Mouse (Mus musculus): ENCODE data around the gene Ube2g2.

Gene Ube2g2

GRCm38 (mm10) chr10:77622055-77622988, at the start of gene Ube2g2:
Gene Ube2g2, plus strand, starts transcription at chr10:77622275.
- Histone ChIP-seq H3K27me3 (ENCODE audit: control insufficient read depth, insufficient read depth, low read length, poor library complexity, severe bottlenecking) (no peaks in the 10 kb centered on the region), H3K36me3 (ENCODE audit: control insufficient read depth, insufficient read depth, low read length, poor library complexity, severe bottlenecking) (peaks cover 3% of the 10 kb centered on the region; the same call in 1 of the 2 replicates)
- peak; percentile 97 for DNase-seq (ENCODE audit: low read depth, low spot score)

DNA sequence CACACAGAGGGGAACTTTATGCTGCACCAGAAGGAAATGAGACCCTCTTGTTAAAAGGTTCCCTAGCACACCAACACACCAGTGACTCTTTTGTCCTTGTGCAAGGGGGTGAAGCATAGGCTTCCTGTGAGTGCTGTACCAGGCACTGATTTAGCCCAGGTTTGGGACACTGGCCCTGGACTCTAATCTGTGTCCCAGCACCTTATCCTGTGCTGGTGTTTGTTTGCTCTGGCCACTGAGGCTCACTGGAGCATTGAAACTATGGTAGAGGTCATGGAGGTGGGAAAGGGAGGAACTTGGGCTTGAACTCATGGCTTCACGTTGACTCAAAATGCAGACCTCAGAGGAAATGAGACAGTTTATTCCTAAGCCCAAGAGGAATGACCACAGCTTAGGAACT, 48.9 kb upstream of the Ube2g2 start:
- no peaks in the 10 kb centered on the region for H3K27me3 ChIP-seq (ENCODE audit: control insufficient read depth, insufficient read depth, low read length, poor library complexity, severe bottlenecking)
- no peak for DNase-seq (ENCODE audit: low read depth, low spot score)

DNA sequence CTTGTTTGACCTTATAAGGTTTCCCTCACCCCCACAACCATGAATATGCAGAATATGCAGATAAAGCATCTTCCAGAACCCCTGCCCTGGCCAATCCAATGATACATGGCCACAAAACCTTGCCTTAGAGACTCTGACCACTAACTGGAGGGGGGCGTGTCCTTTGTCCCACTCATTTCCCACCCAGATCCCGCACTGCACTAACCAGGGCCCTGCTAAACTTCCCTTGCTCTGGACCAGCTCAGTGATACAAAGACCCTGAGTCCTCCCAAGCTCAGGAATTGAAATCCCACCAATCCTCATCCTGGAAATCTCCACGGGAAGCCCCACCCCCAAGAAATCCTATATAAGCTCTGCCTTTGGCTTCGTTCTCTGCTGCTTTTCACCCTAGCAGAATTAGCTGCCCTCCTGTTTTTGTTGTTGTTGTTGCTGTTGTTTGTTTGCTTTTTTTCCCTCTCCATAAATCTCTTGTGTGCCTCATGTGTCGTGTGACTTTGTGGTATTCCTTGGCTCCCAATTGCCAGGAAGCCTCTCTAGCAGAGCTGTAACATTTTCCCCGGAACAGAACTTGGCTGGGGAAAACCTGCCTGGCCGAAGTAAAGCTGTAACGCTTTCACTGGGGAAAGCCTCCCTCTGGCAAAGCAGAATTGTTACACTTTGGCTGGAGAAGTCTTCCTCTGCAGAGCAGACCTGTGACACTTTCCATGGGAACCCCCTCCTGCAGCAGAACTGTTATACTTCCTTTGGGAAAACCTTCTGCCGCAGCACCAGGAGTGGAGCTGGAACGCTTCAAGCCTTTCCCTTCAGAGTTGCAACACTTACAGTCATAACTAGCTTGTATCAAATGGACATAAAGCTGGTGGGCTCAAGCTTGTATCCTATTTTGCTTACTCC, 41.8 kb upstream of the Ube2g2 start:
- Histone ChIP-seq H3K27me3 (ENCODE audit: control insufficient read depth, insufficient read depth, low read length, poor library complexity, severe bottlenecking) (no peaks in the 10 kb centered on the region), H3K36me3 (ENCODE audit: control insufficient read depth, insufficient read depth, low read length, poor library complexity, severe bottlenecking) (no peaks in the 10 kb centered on the region)
- no peak for DNase-seq (ENCODE audit: low read depth, low spot score)

More for the DNA sequence above, 48.9 kb upstream of the Ube2g2 start:
- no peaks in the 10 kb centered on the region for H3K36me3 ChIP-seq (ENCODE audit: control insufficient read depth, insufficient read depth, low read length, poor library complexity, severe bottlenecking)

DNA sequence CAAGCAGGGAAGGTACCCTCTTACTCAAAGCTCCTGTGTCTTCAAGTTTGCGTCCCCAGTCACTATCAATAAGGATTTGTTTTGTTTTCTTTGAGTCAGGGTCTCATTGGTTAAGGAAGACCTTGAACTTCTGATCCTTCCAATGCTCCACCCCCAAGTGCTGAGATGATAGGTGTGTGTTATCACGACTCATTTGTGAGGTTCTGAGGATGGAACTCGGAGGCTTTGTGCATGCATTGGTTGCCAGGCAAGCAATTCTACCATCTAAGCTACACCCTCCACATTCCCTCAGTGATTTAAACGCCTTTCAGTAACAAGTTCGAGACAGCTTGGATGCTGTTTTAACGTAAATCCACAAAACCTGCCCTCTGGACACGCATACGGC, 41.1 kb upstream of the Ube2g2 start:
- Histone ChIP-seq H3K27me3 (ENCODE audit: control insufficient read depth, insufficient read depth, low read length, poor library complexity, severe bottlenecking) (no peaks in the 10 kb centered on the region), H3K36me3 (ENCODE audit: control insufficient read depth, insufficient read depth, low read length, poor library complexity, severe bottlenecking) (no peaks in the 10 kb centered on the region)
- no peak for DNase-seq (ENCODE audit: low read depth, low spot score)

GRCm38 (mm10) chr10:77581408-77582284, 40.4 kb upstream of the Ube2g2 start, which contains the start of gene Pttg1ip:
Gene Pttg1ip, plus strand, starts transcription at chr10:77581720.
- H3K36me3 ChIP-seq (ENCODE audit: control insufficient read depth, insufficient read depth, low read length, poor library complexity, severe bottlenecking), result no peaks in the 10 kb centered on the region
- DNase-seq (ENCODE audit: low read depth, low spot score), result peak; percentile 99
- no peaks in the 10 kb centered on the region for H3K27me3 ChIP-seq (ENCODE audit: control insufficient read depth, insufficient read depth, low read length, poor library complexity, severe bottlenecking)

GRCm38 (mm10) chr10:77582285-77582618, 39.8 kb upstream of the Ube2g2 start:
- Histone ChIP-seq H3K36me3 (ENCODE audit: control insufficient read depth, insufficient read depth, low read length, poor library complexity, severe bottlenecking) (no peaks in the 10 kb centered on the region), H3K27me3 (ENCODE audit: control insufficient read depth, insufficient read depth, low read length, poor library complexity, severe bottlenecking) (no peaks in the 10 kb centered on the region)
- DNase-seq (ENCODE audit: low read depth, low spot score), result no peak

- H3K27me3 ChIP-seq (ENCODE audit: control insufficient read depth, insufficient read depth, low read length, poor library complexity, severe bottlenecking), result no peaks in the 10 kb centered on the region
- no peaks in the 10 kb centered on the region; the same call in 1 of the 2 replicates for H3K36me3 ChIP-seq (ENCODE audit: control insufficient read depth, insufficient read depth, low read length, poor library complexity, severe bottlenecking)
- DNase-seq (ENCODE audit: low read depth, low spot score), result no peak
Observed at GRCm38 (mm10) chr10:77583795-77584422, 38.2 kb upstream of the Ube2g2 start.

GRCm38 (mm10) chr10:77586637-77587036, 35.4 kb upstream of the Ube2g2 start:
- H3K36me3 ChIP-seq (ENCODE audit: control insufficient read depth, insufficient read depth, low read length, poor library complexity, severe bottlenecking), result peaks cover 4% of the 10 kb centered on the region; the same call in 1 of the 2 replicates
- DNase-seq (ENCODE audit: low read depth, low spot score), result no peak
- no peaks in the 10 kb centered on the region for H3K27me3 ChIP-seq (ENCODE audit: control insufficient read depth, insufficient read depth, low read length, poor library complexity, severe bottlenecking)

- no peaks in the 10 kb centered on the region for H3K27me3 ChIP-seq (ENCODE audit: control insufficient read depth, insufficient read depth, low read length, poor library complexity, severe bottlenecking)
- DNase-seq (ENCODE audit: low read depth, low spot score), result no peak
- peaks cover 4% of the 10 kb centered on the region; the same call in 1 of the 2 replicates for H3K36me3 ChIP-seq (ENCODE audit: control insufficient read depth, insufficient read depth, low read length, poor library complexity, severe bottlenecking)
Observed at GRCm38 (mm10) chr10:77587091-77587775, 34.8 kb upstream of the Ube2g2 start.

- H3K27me3 ChIP-seq (ENCODE audit: control insufficient read depth, insufficient read depth, low read length, poor library complexity, severe bottlenecking), result no peaks in the 10 kb centered on the region
- no peak for DNase-seq (ENCODE audit: low read depth, low spot score)
- peaks cover 4% of the 10 kb centered on the region; the same call in 1 of the 2 replicates for H3K36me3 ChIP-seq (ENCODE audit: control insufficient read depth, insufficient read depth, low read length, poor library complexity, severe bottlenecking)
Observed at GRCm38 (mm10) chr10:77588036-77588435, 34.0 kb upstream of the Ube2g2 start.

DNA sequence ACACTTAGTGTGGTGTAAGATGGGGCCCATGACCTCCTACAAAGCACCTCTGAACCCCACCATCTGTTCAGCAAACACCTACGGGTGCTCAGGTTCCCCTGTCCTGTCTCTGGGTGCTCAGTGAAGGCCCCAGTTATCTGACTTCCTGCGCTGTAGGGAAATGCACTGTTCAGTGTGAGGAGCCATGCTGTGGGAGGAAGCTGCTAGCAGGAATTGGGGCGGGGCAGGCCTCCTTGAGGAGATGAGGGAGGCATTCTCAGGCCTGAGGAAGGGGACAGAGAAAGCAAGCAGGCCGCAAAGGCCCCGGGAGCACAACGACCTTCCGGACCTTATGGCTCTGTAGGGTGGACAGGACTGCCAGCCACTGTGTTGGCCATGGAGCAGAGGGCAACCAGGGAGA, 33.0 kb upstream of the Ube2g2 start:
- no peaks in the 10 kb centered on the region for H3K27me3 ChIP-seq (ENCODE audit: control insufficient read depth, insufficient read depth, low read length, poor library complexity, severe bottlenecking)
- no peak for DNase-seq (ENCODE audit: low read depth, low spot score)
- peaks cover 4% of the 10 kb centered on the region for H3K36me3 ChIP-seq (ENCODE audit: control insufficient read depth, insufficient read depth, low read length, poor library complexity, severe bottlenecking)

GRCm38 (mm10) chr10:77589749-77590148, 32.3 kb upstream of the Ube2g2 start:
- Histone ChIP-seq H3K27me3 (ENCODE audit: control insufficient read depth, insufficient read depth, low read length, poor library complexity, severe bottlenecking) (no peaks in the 10 kb centered on the region), H3K36me3 (ENCODE audit: control insufficient read depth, insufficient read depth, low read length, poor library complexity, severe bottlenecking) (peaks cover 8% of the 10 kb centered on the region)
- no peak for DNase-seq (ENCODE audit: low read depth, low spot score)

DNA sequence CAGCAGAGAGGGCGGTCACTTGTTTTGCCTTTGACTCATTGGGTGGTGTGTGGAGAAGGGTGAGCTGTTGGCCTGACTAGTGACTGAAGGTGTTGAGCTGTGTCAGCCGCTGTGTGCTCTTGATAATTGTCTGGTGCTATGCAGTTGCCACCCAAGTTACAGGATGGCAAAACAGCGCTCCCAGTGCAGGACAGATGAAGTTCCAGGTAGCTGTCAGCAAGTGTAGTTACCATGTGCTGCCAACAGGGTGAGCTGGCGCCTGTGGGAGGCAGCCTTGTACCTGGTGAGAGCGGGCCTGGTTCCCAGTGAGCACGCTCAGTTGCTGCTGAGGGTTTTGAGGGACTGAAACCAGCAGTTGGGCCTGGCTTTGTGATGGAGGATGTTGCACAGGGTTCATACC, 31.3 kb upstream of the Ube2g2 start:
- DNase-seq (ENCODE audit: low read depth, low spot score), result peak; percentile 86
- Histone ChIP-seq H3K27me3 (ENCODE audit: control insufficient read depth, insufficient read depth, low read length, poor library complexity, severe bottlenecking) (no peaks in the 10 kb centered on the region), H3K36me3 (ENCODE audit: control insufficient read depth, insufficient read depth, low read length, poor library complexity, severe bottlenecking) (peaks cover 8% of the 10 kb centered on the region)

All from splenic B cell, adult 2 months (primary cell).